In genomic region chr13:100786414-100786867, GRCm38 (mm10) we compare ENCODE assay signal across 8 mouse cellular contexts. TPM values are rescaled to one million over a fixed set of nuclear protein-coding genes. Genes with fewer than 3 reads are reported as not detected.
DNase-seq lines count a peak whose midpoint lies in the region; ATAC-seq and TF ChIP-seq lines count a peak whose summit lies in the region.

Gene Ccnb1, minus strand, starts transcription at chr13:100786570.

- no peaks in the 10 kb centered on the region for H3K27me3 ChIP-seq in forebrain, embryonic 15.5 days
- no peaks in the 10 kb centered on the region for H3K27me3 ChIP-seq in lung, embryonic 14.5 days (ENCODE audit: insufficient read depth, low read length)
- H3K27me3 ChIP-seq in thymus, adult 2 months (ENCODE audit: control insufficient read depth, insufficient read depth, low read length): no peaks in the 10 kb centered on the region

- ATAC-seq in forebrain, embryonic 15.5 days (replicated peaks): peak; percentile 100
- peak; percentile 99 for ATAC-seq in lung, embryonic 14.5 days (ENCODE audit: insufficient read depth)

- TF ChIP-seq POLR2A in olfactory bulb, adult 2 months (IDR thresholded peaks at IDR 0.05; ENCODE audit: insufficient read depth, low read depth, low read length): no peak
- TF ChIP-seq POLR2A in thymus, adult 2 months (IDR thresholded peaks at IDR 0.05; ENCODE audit: control insufficient read depth, extremely low read depth, insufficient read depth, low read length, poor library complexity): no peak

- peak within 1 kb of the TSS; percentile 45 for H3K9ac ChIP-seq in forebrain, embryonic 15.5 days (replicated peaks)
- H3K9ac ChIP-seq in lung, embryonic 14.5 days: peak within 1 kb of the TSS; percentile 96

- intact Hi-C loops in heart, postnatal 36 days (cut with DNase I): loop anchor here (5.0 kb wide), 1 partner anchor 46 kb away; the partner anchor contains the start of gene Slc30a5

- under 1% methylated on average over 35 of the region's 35 CpGs for WGBS in forebrain, embryonic 15.5 days
- WGBS in lung, embryonic 14.5 days: under 1% methylated on average over 35 of the region's 35 CpGs
- under 1% methylated on average over 35 of the region's 35 CpGs for WGBS in olfactory bulb, adult 2 months
- under 1% methylated on average over 35 of the region's 35 CpGs for WGBS in thymus, adult 2 months

- peak; percentile 96 for DNase-seq in ES-CJ7 (ENCODE audit: low read depth, low spot score)
- peak; percentile 83 for DNase-seq in cerebellum, adult 11 months
- DNase-seq in heart, postnatal 36 days: peak; percentile 86 to 89
- peak; percentile 88 to 89 for DNase-seq in layer of hippocampus, adult 2 months (ENCODE audit: low spot score in 2 of 2)
- peak; percentile 97 for DNase-seq in lung, embryonic 14.5 days
- DNase-seq in thymus, adult 2 months: peak; percentile 89

- H3K4me2 ChIP-seq in forebrain, embryonic 15.5 days (replicated peaks): peak within 1 kb of the TSS; percentile 92
- peak within 1 kb of the TSS; percentile 76 for H3K4me2 ChIP-seq in lung, embryonic 14.5 days

- no peak within 1 kb of the TSS for H3K27ac ChIP-seq in forebrain, embryonic 15.5 days (replicated peaks)
- H3K27ac ChIP-seq in layer of hippocampus, adult 2 months: 0 out of 2 replicates have a peak within 1 kb of the TSS, but pooled peaks have one; percentile 28
- H3K27ac ChIP-seq in lung, embryonic 14.5 days (ENCODE audit: low read depth): peak within 1 kb of the TSS; percentile 88
- H3K27ac ChIP-seq in olfactory bulb, adult 2 months (ENCODE audit: insufficient read depth, low read depth, low read length): no peak within 1 kb of the TSS
- no peak within 1 kb of the TSS for H3K27ac ChIP-seq in thymus, adult 2 months (ENCODE audit: control insufficient read depth, insufficient read depth, low read length)

- no peaks in the 10 kb centered on the region for H3K36me3 ChIP-seq in forebrain, embryonic 15.5 days
- H3K36me3 ChIP-seq in lung, embryonic 14.5 days (ENCODE audit: insufficient read depth): peaks cover 39% of the 10 kb centered on the region
- peaks cover 4% of the 10 kb centered on the region; the same call in 1 of the 2 replicates for H3K36me3 ChIP-seq in thymus, adult 2 months (ENCODE audit: control insufficient read depth, insufficient read depth, low read length)

- H3K4me1 ChIP-seq in forebrain, embryonic 15.5 days: peaks cover 25% of the 10 kb centered on the region
- peaks cover 12% of the 10 kb centered on the region for H3K4me1 ChIP-seq in lung, embryonic 14.5 days (ENCODE audit: insufficient read depth)
- H3K4me1 ChIP-seq in olfactory bulb, adult 2 months (ENCODE audit: control insufficient read depth, insufficient read depth, low read length): peaks cover 4% of the 10 kb centered on the region; the same call in 1 of the 2 replicates
- H3K4me1 ChIP-seq in thymus, adult 2 months (replicated peaks; ENCODE audit: control insufficient read depth, insufficient read depth, low read length): peaks cover 12% of the 10 kb centered on the region

- TF ChIP-seq CTCF in layer of hippocampus, adult 2 months (conservative IDR thresholded peaks at IDR 0.05): peak; percentile 42
- peak; percentile 29; the same call in 1 of the 2 replicates for TF ChIP-seq CTCF in lung, embryonic 14.5 days (IDR thresholded peaks at IDR 0.05; ENCODE audit: low read depth)
- TF ChIP-seq CTCF in olfactory bulb, adult 2 months (IDR thresholded peaks at IDR 0.05; ENCODE audit: insufficient read depth, low read depth, low read length): no peak
- no peak for TF ChIP-seq CTCF in thymus, adult 2 months (IDR thresholded peaks at IDR 0.05; ENCODE audit: borderline replicate concordance, control insufficient read depth, extremely low read depth, insufficient read depth, low read length, poor library complexity)

- peak within 1 kb of the TSS; percentile 76 for H3K4me3 ChIP-seq in forebrain, embryonic 15.5 days
- H3K4me3 ChIP-seq in layer of hippocampus, adult 2 months: peak within 1 kb of the TSS; percentile 75
- peak within 1 kb of the TSS; percentile 97 for H3K4me3 ChIP-seq in lung, embryonic 14.5 days (ENCODE audit: low read depth, low read length)
- H3K4me3 ChIP-seq in olfactory bulb, adult 2 months (ENCODE audit: insufficient read depth, low read depth, low read length): peak within 1 kb of the TSS; percentile 55
- peak within 1 kb of the TSS; percentile 65 for H3K4me3 ChIP-seq in thymus, adult 2 months (ENCODE audit: control insufficient read depth, insufficient read depth, low read length)

- H3K9me3 ChIP-seq in forebrain, embryonic 15.5 days: no peaks in the 10 kb centered on the region
- H3K9me3 ChIP-seq in lung, embryonic 14.5 days (ENCODE audit: low read depth, low read length): no peaks in the 10 kb centered on the region

RNA-seq across cellular contexts. Expression of gene Ccnb1, which starts in this region (rescaled TPM):
- 128 and 144 TPM in 2 replicates for polyA plus RNA-seq in forebrain, embryonic 15.5 days (2015; fragmentation: Nextera tagmentation; extraction: Ambion mirVana)
- 1 to 10 TPM; 1.2 to 1.3 TPM for total RNA-seq in heart, postnatal 36 days (2021)
- under 1 TPM; 0.29 to 0.90 TPM for total RNA-seq in layer of hippocampus, adult 2 months (2021)
- polyA plus RNA-seq in lung, embryonic 14.5 days (2014; fragmentation: Nextera tagmentation; extraction: Ambion mirVana): 329 and 358 TPM in 2 replicates
- polyA plus RNA-seq in olfactory bulb, adult 2 months (2012; ENCODE audit: insufficient read depth, insufficient read length, low replicate concordance, missing spikeins): not detected in 2 replicates
- polyA plus RNA-seq in thymus, adult 2 months (2012; rRNA removed): 63.7 and 76.8 TPM in 2 replicates

Comparison
In these comparisons a context has a peak if more than half of its experiments do, and no peak if none do; other contexts are left out.
1. Peak in DNase-seq, H3K4me3 ChIP-seq and H3K27ac ChIP-seq in layer of hippocampus, adult 2 months; RNA of the gene not detected or under 1 TPM.
2. CTCF ChIP-seq: peak in layer of hippocampus, adult 2 months (single experiment) and lung, embryonic 14.5 days (single experiment); none in olfactory bulb, adult 2 months (single experiment) and thymus, adult 2 months (single experiment).
3. Peak in every context shown above with its lines, with median percentiles within 50 percentile points of each other: DNase-seq and H3K4me3 ChIP-seq.